Mouse (Mus musculus) C2C12 (cell line): ENCODE measurements around the gene Mymk.

Experiments used
- CEBPB ChIP-seq: IDR thresholded peaks from one replicate; pipeline ENCODE4 v1.6.1; 2011; ENCODE audit warnings: low read depth, mild to moderate bottlenecking, control low read depth, moderate library complexity
- CTCF ChIP-seq: IDR thresholded peaks from one replicate; pipeline ENCODE4 v1.5.1; 2011; ENCODE audit not compliant: control insufficient read depth, insufficient read depth, insufficient read length
- FOSL1 ChIP-seq: IDR thresholded peaks from one replicate; pipeline ENCODE4 v1.8.0; 2011; ENCODE audit warnings: mild to moderate bottlenecking, low read length; ENCODE audit not compliant: poor library complexity, insufficient read depth, severe bottlenecking
- MAX ChIP-seq: IDR thresholded peaks from one replicate; pipeline ENCODE4 v1.6.1; 2011; ENCODE audit warnings: mild to moderate bottlenecking, control low read depth
- MYOD1 ChIP-seq: IDR thresholded peaks from one replicate; pipeline ENCODE4 v1.6.1; 2011; ENCODE audit warnings: low read depth; ENCODE audit not compliant: control insufficient read depth, insufficient read length
- MYOG ChIP-seq: IDR thresholded peaks from one replicate; pipeline ENCODE4 v1.6.1; 2011; ENCODE audit not compliant: control insufficient read depth, insufficient read length; ENCODE audit errors: extremely low read depth
- USF1 ChIP-seq: IDR thresholded peaks from one replicate; pipeline ENCODE4 v1.6.1; 2011; ENCODE audit warnings: low read depth, mild to moderate bottlenecking, control low read depth, moderate library complexity

- TF ChIP-seq CTCF = no peak
- no peak for TF ChIP-seq CEBPB
- no peak for TF ChIP-seq MAX
- no peak for TF ChIP-seq USF1
- TF ChIP-seq FOSL1 = no peak
- TF ChIP-seq MYOG = no peak
- TF ChIP-seq MYOD1 = no peak
Measured at GRCm38 (mm10) chr2:27044641-27045040, 27.3 kb downstream of the Mymk start.
